Mouse (Mus musculus) naive thymus-derived CD4-positive, alpha-beta T cell, adult 5 months (primary cell): Measurements from ENCODE around the gene Fubp3. TPM values are rescaled to one million over a fixed set of nuclear protein-coding genes. Genes with fewer than 3 reads are reported as not detected.

Source experiments
- polyA plus RNA-seq: library from polyadenylated mRNA; unstranded; fragments of 100-300 nt; shearing (Covaris generic); gene quantifications from one replicate; pipeline ENCODE4 v1.2.1, GENCODE M21; 2017

The Fubp3 gene
- polyA plus RNA-seq, result 16.3 TPM

DNA sequence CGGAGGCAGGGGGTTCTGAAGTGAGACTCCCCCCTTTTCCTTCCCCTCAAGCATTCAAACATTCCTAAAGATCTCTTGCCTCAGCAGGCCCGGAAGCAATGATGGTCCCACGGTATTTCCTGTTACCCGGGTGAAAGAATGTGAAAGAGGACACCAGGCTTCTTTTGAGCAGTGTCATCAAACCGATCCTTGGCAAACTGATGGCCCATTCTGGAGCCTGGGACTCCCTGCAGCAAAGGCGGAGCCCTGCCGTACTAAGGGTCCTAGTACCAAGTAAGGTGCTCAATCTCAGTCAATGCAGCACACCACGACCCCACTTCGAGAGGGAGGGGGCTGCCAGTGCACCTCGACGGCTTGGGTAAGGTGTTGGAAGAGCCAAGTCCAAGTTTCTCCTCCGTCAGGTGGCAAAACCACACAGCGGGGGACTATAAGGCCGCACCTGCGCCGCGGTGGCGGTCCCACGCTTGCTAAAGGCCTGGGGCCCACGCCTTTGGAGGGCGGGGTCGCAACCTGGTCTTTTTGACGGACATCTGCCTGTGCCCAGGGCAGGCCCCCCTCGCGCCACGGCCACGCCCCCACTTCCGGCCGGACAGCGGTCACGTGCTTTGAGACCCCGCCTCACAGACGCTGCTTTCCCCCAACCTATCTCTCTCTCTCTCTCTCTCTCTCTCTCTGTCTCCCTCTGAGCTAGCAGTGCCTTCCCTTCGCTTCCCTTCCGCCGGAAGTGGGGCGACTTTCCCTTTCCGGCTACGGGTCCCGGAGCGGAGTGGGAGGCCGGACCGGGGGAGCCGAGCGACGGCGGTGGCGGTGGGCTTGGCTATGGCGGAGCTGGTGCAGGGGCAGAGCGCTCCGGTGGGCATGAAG is at the start of gene Fubp3:
Gene Fubp3, plus strand, starts transcription at position 601 of the 864 bp plus-strand sequence.

DNA sequence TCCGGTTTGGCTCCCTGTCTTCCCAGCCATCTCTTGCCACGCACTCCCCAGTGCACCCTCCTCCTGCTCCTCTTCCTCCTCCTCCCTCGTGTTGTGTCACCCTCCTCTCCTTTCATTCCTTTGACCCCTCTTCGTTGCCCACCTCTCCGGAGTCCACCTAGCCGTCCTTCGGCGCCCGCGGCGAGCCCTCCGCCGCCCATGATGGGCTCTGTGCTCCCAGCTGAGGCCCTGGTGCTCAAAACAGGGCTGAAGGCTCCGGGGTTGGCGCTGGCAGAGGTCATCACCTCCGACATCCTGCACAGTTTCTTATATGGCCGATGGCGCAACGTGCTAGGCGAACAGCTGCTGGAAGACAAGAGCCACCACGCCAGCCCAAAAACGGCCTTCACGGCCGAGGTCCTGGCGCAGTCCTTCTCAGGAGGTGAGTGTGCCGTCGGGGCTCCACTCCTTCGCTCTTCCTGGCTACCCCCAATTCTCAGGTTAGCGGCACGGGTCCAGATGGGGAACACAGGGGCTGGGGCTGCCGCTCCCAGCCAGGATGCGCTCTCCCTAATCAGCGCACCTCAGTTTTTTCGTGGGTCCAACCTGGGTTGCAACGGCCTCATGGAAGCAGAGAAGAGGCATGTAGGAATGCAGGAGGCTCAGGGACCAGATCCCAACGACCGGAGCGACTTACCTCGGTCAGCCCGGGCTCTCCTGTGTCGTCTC is 67.6 kb downstream of the Fubp3 start, which contains the start of gene Prdm12:
Gene Prdm12, plus strand, starts transcription at position 137 of the 708 bp plus-strand sequence.

Other genes starting within 250 kb of the Fubp3 start
- 104 TPM for gene Ass1, start 102.4 kb upstream of the Fubp3 start, polyA plus RNA-seq
- gene Prdm12, start 67.4 kb downstream of the Fubp3 start, polyA plus RNA-seq, result not detected
- 47.0 TPM for gene Exosc2, start 98.1 kb downstream of the Fubp3 start, polyA plus RNA-seq
- 29.1 TPM for gene Abl1, start 115.7 kb downstream of the Fubp3 start, polyA plus RNA-seq
- 0.58 TPM for gene Qrfp, start 237.9 kb downstream of the Fubp3 start, polyA plus RNA-seq